Comparison of ENCODE assay signal across 1 mouse cellular context in the genomic region with DNA sequence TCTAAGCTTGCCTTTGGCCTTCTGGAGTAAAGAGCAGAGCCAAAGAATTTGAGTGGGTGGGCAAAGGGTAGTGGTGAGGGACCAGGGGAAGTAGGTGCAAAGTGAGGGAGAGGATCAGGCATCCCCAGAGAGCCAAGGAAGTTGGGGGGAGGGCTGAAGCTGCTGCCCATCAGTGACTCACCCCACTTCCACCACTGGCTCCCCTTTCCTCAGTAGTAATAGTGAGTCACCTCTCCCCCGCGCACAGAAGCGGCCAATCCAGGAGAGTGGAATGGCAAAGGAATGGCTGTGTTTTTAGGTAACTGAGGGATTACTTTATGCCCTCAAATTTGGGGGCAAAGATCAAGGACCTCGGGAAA.
TF ChIP-seq lines count a peak whose summit lies in the region.

No protein-coding gene starts in this region.

TF ChIP-seq in MEL, 35 proteins besides CTCF, POLR2A, EP300 and RAD21:
- TF ChIP-seq ETS1 (IDR thresholded peaks at IDR 0.05; ENCODE audit: low read depth, low read length) (0 out of 2 replicates have a peak, but pooled peaks have one; percentile 3), CHD2 (IDR thresholded peaks at IDR 0.05; ENCODE audit: low read length) (no peak), E2F4 (IDR thresholded peaks at IDR 0.05; ENCODE audit: borderline replicate concordance, low read depth, low read length) (no peak), CHD1 (IDR thresholded peaks at IDR 0.05; ENCODE audit: low read depth, low read length) (no peak), BHLHE40 (IDR thresholded peaks at IDR 0.05; ENCODE audit: borderline replicate concordance, low read depth, low read length) (no peak), SMC3 (IDR thresholded peaks at IDR 0.05; ENCODE audit: low read depth, low read length) (no peak), ZC3H11A (IDR thresholded peaks at IDR 0.05; ENCODE audit: low read depth, low read length) (no peak), MYB (IDR thresholded peaks at IDR 0.05; ENCODE audit: low read depth, low read length) (no peak), RCOR1 (IDR thresholded peaks at IDR 0.05; ENCODE audit: low read depth, low read length) (no peak), MAZ (IDR thresholded peaks at IDR 0.05; ENCODE audit: low read depth, low read length) (no peak), UBTF (IDR thresholded peaks at IDR 0.05; ENCODE audit: borderline replicate concordance, insufficient read depth, low read depth, low read length) (no peak), JUND (IDR thresholded peaks at IDR 0.05; ENCODE audit: low read depth, low read length) (peak; percentile 67; the same call in 1 of the 2 replicates)
